Mouse (Mus musculus) embryonic fibroblast, embryonic 13.5 days (primary cell): Measurements from ENCODE around the gene Eipr1.

Source experiments
- CTCF ChIP-seq: IDR thresholded peaks from 2 replicates; pipeline ENCODE4 v1.5.1; 2011; ENCODE audit warnings: mild to moderate bottlenecking, control low read depth, low read length, moderate library complexity, borderline replicate concordance; ENCODE audit not compliant: insufficient read depth
- POLR2A ChIP-seq: IDR thresholded peaks from 2 replicates; pipeline ENCODE4 v1.6.1; 2011; ENCODE audit warnings: low read depth, mild to moderate bottlenecking, control low read depth, low read length, moderate library complexity

DNA sequence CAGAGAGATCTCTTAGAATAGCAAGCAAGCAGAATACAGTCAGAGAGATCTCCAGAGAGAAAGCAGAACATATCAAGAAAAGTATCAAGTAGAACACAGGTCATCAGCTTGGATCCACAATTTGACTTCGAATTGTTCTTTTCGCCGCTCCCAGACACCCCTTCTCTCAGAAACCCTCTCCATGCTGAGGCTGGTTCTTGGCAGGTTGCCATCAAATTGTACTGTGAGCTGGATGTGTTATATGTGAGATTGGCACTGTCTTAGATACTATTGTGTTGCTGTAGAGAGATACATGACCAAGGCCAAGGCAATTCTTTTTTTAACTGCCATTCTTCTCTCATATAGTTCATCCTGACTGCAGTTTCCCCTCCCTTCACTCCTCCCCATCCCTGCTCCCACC, 43.4 kb downstream of the Eipr1 start:
- TF ChIP-seq POLR2A (no peak), CTCF (no peak)
